Mouse (Mus musculus) heart, adult 2 months (tissue): ENCODE results near the gene Rbm38. TPM values are rescaled to one million over a fixed set of nuclear protein-coding genes. Genes with fewer than 3 reads are reported as not detected.
A peak's percentile ranks its signal among the peaks of the same experiment; 100 is the strongest.

Source experiments
- DNase-seq, 2 experiments: peaks; one replicate each; pipeline ENCODE4 v3.0.0; 2021
- H3K27ac ChIP-seq: fragments of 200-600 bp; 2 replicates; pipeline ENCODE4 v1.8.1; 2022
- H3K27me3 ChIP-seq: fragments of 200-500 bp; 2 replicates; pipeline ENCODE4 v1.6.1; 2012; ENCODE audit warnings: mild to moderate bottlenecking, low read length, inconsistent platforms, mixed read lengths; ENCODE audit not compliant: control insufficient read depth, insufficient read depth
- H3K36me3 ChIP-seq: fragments of 200-500 bp; 2 replicates; pipeline ENCODE4 v1.6.1; 2012; ENCODE audit warnings: low read length, inconsistent platforms; ENCODE audit not compliant: control insufficient read depth, insufficient read depth
- H3K4me1 ChIP-seq: fragments of 200-500 bp; 2 replicates; pipeline ENCODE4 v1.6.1; 2011; ENCODE audit warnings: low read length; ENCODE audit not compliant: control insufficient read depth, insufficient read depth
- H3K4me3 ChIP-seq: fragments of 200-600 bp; 2 replicates; pipeline ENCODE4 v1.8.1; 2022
- H3K79me2 ChIP-seq: fragments of 200-500 bp; replicated peaks from 2 replicates; pipeline ENCODE4 v1.6.1; 2012; ENCODE audit warnings: mild to moderate bottlenecking, inconsistent platforms, low read length, moderate library complexity, mixed read lengths; ENCODE audit not compliant: control insufficient read depth, insufficient read depth
- H3K9ac ChIP-seq: fragments of 200-500 bp; 2 replicates; pipeline ENCODE4 v1.6.1; 2012; ENCODE audit warnings: low read depth, mild to moderate bottlenecking, control low read depth, inconsistent platforms, low read length, mixed read lengths
- CTCF ChIP-seq: fragments of 200-600 bp; IDR thresholded peaks from 2 replicates; pipeline ENCODE4 v1.8.1; 2022; ENCODE audit warnings: antibody characterized with exemption, mild to moderate bottlenecking, moderate library complexity
- EP300 ChIP-seq: fragments of 200-500 bp; IDR thresholded peaks from 2 replicates; pipeline ENCODE4 v1.6.1; 2011; ENCODE audit warnings: low read depth, low read length, control low read depth; ENCODE audit not compliant: insufficient read depth
- POLR2A ChIP-seq: fragments of 200-500 bp; IDR thresholded peaks from 2 replicates; pipeline ENCODE4 v1.6.1; 2011; ENCODE audit warnings: mild to moderate bottlenecking, low read depth, low read length, control low read depth; ENCODE audit not compliant: insufficient read depth
- WGBS: fragments of 180-500 bp; shearing (Covaris S2); methylation state at CpG from one replicate; pipeline ENCODE4 v1.1.7; 2018; 5-methylcytosine and 5-hydroxymethylcytosine counted together
- intact Hi-C: fragments of 180-260 bp; cut with DNase I; formaldehyde crosslinking; loops from one replicate; pipeline ENCODE4 v1.15.1; 2025
- long read RNA-seq: library from polyadenylated mRNA; stranded (forward); transcript quantifications from one replicate; pipeline ENCODE4 v2.0.0, GENCODE M21; 2021
- polyA plus RNA-seq: library from polyadenylated mRNA; depleted of rRNA; stranded (reverse); fragments of >200 nt; gene quantifications from 2 replicates; pipeline ENCODE4 v1.2.3, GENCODE M21; 2012; rRNA removed
- total RNA-seq, 2 experiments: library from RNA; stranded (reverse); gene quantifications; 2 replicates each; pipeline ENCODE4 v1.2.3; 2021

Gene Rbm38
- total RNA-seq, result 100 to 1,000 TPM; 173 to 203 TPM
- polyA plus RNA-seq, result 342 and 529 TPM in 2 replicates
- long read RNA-seq, transcript Rbm38-201 (4 exons, 1,768 nt), result major isoform, 190 of 229 reads
- long read RNA-seq, transcript Rbm38-206 (4 exons, 936 nt), result minor isoform, 16 of 229 reads
- long read RNA-seq, transcript Rbm38-203 (3 exons, 2,281 nt), result minor isoform, 7 of 229 reads
- long read RNA-seq, partial matches to known transcripts, result 9 of 229 reads
- long read RNA-seq, other reads (novel, unspliced or antisense), result 4 of 229 reads

DNA sequence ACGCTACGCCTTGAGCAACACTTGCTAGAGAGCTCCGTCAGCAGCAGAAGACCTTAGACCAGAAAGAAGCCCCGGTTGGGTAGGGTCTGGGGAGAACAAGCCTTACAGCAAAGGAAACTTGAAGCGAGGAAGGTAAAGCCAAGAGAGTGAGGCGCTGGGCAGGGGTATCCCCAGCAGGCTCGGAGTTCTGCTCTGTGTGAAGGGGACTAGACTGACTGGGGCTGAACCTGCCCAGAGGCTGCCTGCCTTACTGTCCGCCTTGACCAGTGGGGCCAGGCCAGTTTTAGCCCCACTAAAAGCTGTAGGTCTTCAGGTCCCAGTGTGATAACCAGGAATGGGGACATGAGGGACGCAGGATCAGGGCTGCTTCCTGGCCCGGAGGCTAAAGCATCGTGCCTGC is at the start of gene Rbm38:
Gene Rbm38 (plus strand): TSS at position 69 of the 400 bp plus-strand sequence.
- Histone ChIP-seq H3K27me3 (no peaks in the 10 kb centered on the region), H3K36me3 (no peaks in the 10 kb centered on the region), H3K27ac (peak within 1 kb of the TSS; percentile 76), H3K79me2 (no peaks in the 10 kb centered on the region; the same call in 1 of the 2 replicates), H3K4me3 (peak within 1 kb of the TSS; percentile 96), H3K4me1 (peaks cover 11% of the 10 kb centered on the region), H3K9ac (peak within 1 kb of the TSS; percentile 25)
- no peak for TF ChIP-seq CTCF
- DNase-seq, result no peak
- 46% methylated on average over 11 of the region's 11 CpGs for WGBS
- intact Hi-C loops, result no loop called here

DNA sequence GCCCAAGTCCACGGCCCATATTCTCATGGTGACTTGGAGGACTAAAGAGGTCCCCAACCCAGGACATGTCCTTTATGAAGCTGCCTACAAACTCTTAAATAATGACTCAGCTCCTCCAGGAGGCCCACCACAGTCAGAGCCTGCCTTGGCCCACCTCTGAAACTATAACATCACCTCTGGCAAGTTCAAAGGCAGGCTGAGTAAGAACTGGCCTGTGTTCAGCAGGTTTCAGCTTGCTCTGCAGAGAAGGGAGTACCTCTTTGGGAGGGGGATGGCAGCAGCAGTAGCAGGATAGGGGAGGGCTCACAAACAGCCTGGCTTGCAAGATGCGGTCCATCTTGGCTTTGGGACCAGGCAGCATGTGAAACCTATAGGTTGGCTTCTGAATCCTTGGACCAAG is 48.4 kb upstream of the Rbm38 start:
- no peaks in the 10 kb centered on the region for H3K79me2 ChIP-seq
- WGBS, result 84% methylated on average over 2 of the region's 2 CpGs
- intact Hi-C loops, result no loop called here
- no peak overlapping the region for H3K9ac ChIP-seq
- H3K27ac ChIP-seq, result no peak overlapping the region
- TF ChIP-seq POLR2A (no peak), CTCF (no peak), EP300 (no peak)
- no peak for DNase-seq
- H3K36me3 ChIP-seq, result no peaks in the 10 kb centered on the region
- no peak overlapping the region for H3K4me3 ChIP-seq
- no peaks in the 10 kb centered on the region; the same call in 1 of the 2 replicates for H3K4me1 ChIP-seq
- H3K27me3 ChIP-seq, result no peaks in the 10 kb centered on the region

DNA sequence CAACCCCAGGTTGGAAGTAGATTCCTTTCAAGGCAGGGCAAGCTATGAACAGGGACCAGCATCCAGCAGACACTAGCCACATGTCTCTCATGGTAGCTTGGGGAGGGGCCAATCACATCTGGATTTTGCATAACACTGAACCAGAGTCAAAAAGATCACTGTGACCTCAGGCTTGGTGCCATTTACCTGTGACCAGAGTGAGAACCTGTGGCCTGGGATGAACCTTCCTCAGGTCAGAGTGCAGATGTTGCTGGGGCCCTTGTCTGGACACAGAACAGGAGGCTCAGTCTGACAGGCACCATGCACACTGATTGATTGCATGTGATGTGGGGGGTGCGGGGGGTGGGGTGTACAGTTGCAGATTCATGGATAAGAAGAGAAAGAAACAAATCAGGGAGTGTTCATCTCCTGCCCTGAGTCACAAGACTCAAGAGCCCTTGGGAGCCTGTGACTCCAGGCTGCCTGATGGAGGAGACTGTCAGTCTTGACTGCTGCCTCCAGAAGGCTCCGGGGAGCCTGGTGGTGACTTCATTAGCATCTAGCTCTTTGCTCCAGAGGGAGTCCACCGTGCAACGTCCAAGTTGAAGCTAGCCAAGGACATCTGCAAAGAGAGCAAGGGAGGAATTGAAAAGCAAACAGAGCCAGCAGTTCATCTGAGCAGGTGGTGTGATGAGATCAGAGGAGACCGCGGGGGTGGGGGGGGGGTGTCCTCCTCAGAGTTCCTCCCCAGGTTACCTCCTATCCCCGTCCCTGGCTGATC is 46.3 kb upstream of the Rbm38 start:
- WGBS, result 28% methylated on average over 7 of the region's 7 CpGs
- intact Hi-C loops, result no loop called here
- Histone ChIP-seq H3K79me2 (no peaks in the 10 kb centered on the region), H3K27me3 (no peaks in the 10 kb centered on the region), H3K4me1 (no peaks in the 10 kb centered on the region; the same call in 1 of the 2 replicates), H3K9ac (no peak overlapping the region), H3K36me3 (no peaks in the 10 kb centered on the region), H3K4me3 (no peak overlapping the region), H3K27ac (no peak overlapping the region)
- DNase-seq, result no peak
- TF ChIP-seq EP300 (no peak), CTCF (no peak), POLR2A (no peak)

- Histone ChIP-seq H3K27me3 (no peaks in the 10 kb centered on the region), H3K79me2 (no peaks in the 10 kb centered on the region), H3K4me1 (no peaks in the 10 kb centered on the region; the same call in 1 of the 2 replicates), H3K4me3 (no peak overlapping the region), H3K36me3 (no peaks in the 10 kb centered on the region), H3K27ac (no peak overlapping the region), H3K9ac (no peak overlapping the region)
- no peak for DNase-seq
- intact Hi-C loops, result no loop called here
- WGBS, result 56% methylated on average over 7 of the region's 7 CpGs
- TF ChIP-seq CTCF (no peak), POLR2A (no peak), EP300 (no peak)
These were observed 45.6 kb upstream of the Rbm38 start for GRCm38 (mm10) chr2:172974701-172975100.

GRCm38 (mm10) chr2:172975159-172975558 is 45.1 kb upstream of the Rbm38 start:
- no peak overlapping the region for H3K4me3 ChIP-seq
- H3K9ac ChIP-seq, result no peak overlapping the region
- intact Hi-C loops, result no loop called here
- H3K36me3 ChIP-seq, result no peaks in the 10 kb centered on the region
- DNase-seq, result peak in 1 of 2 experiments; percentile 35
- H3K4me1 ChIP-seq, result no peaks in the 10 kb centered on the region; the same call in 1 of the 2 replicates
- H3K27me3 ChIP-seq, result no peaks in the 10 kb centered on the region
- H3K79me2 ChIP-seq, result no peaks in the 10 kb centered on the region
- H3K27ac ChIP-seq, result no peak overlapping the region
- TF ChIP-seq EP300 (peak; percentile 76), CTCF (no peak), POLR2A (no peak)
- 61% methylated on average over 6 of the region's 6 CpGs for WGBS

DNA sequence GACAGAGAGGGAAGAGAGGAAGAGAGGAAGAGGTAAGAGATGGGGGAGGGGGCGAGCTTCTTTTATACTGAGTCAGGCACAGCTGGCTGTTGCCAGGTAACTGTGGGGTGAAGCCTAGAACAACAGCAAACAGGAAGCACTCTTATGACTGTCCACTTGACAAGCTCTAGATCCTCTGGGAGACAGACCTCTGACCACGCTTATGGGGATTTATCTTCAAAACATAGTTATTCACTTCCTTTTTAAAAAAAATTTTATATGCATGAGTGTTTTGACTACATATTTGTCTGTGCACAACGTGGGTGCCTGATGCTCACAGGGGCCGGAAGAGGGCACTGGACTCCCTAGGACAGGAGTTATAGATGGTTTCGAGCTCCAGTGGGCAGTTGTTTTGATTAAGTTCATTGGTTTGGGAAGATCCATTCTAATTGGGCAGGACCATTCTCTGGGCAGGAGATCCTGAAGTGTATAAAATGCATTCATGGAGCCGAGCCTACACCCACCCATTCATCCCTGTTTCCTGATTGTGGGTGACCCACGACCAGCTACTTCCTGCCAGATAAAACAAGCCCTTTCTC is 43.5 kb upstream of the Rbm38 start:
- DNase-seq, result no peak
- intact Hi-C loops, result no loop called here
- no peak overlapping the region for H3K27ac ChIP-seq
- TF ChIP-seq POLR2A (no peak), CTCF (no peak), EP300 (no peak)
- H3K27me3 ChIP-seq, result no peaks in the 10 kb centered on the region
- no peak overlapping the region for H3K9ac ChIP-seq
- WGBS, result 34% methylated on average over 7 of the region's 7 CpGs
- H3K4me3 ChIP-seq, result no peak overlapping the region
- no peaks in the 10 kb centered on the region for H3K79me2 ChIP-seq
- no peaks in the 10 kb centered on the region; the same call in 1 of the 2 replicates for H3K4me1 ChIP-seq
- no peaks in the 10 kb centered on the region for H3K36me3 ChIP-seq
